Mouse (Mus musculus): ENCODE results near the gene Gm21913.
"Not testable (repeated sequence)": the region's sequence is repeated elsewhere in the genome, so short reads cannot be mapped to it uniquely, and the experiment has no call there.

The Gm21913 gene

DNA sequence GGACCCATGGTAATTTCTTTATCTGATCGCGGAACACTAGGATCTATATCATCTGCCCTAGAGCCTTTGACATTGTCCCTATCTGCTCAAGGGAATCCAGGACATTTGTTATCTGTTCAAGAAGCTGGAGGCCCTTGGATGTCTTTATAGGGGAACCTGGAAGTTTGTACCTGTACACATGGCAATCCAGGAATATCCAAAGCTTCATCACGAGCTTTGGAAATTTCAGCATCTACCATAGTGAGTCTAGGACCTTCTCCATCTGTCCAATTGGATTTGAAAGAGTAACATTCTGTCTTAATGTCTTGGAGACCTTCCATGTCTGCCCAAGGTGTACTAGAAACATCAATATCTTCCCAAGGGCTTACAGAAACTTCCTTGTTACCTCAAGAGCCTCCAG lies at the start of gene Gm21913:
TSS of gene Gm21913 (plus strand) at position 301 of the 400 bp plus-strand sequence.
- not testable (repeated sequence) for H3K4me1 ChIP-seq (replicated peaks; ENCODE audit: low read depth, low read length)

More for the DNA sequence above, at the start of gene Gm21913:
- H3K36me3 ChIP-seq (ENCODE audit: insufficient read depth, low read length); H3K27me3 ChIP-seq (ENCODE audit: insufficient read depth, low read length); H3K9me3 ChIP-seq (ENCODE audit: low read length); H3K4me3 ChIP-seq (replicated peaks; ENCODE audit: low read length): not testable (repeated sequence)
